Mouse (Mus musculus): ENCODE data around the gene Pigw. TPM values are rescaled to one million over a fixed set of nuclear protein-coding genes. Genes with fewer than 3 reads are reported as not detected.

Pigw gene
- total and polyA plus RNA-seq, 2 experiments from 2014 or later, result 2.3 to 3.3 TPM

GRCm38 (mm10) chr11:84827492-84827891 is 52.6 kb downstream of the Pigw start:
- TF ChIP-seq CTCF (IDR thresholded peaks at IDR 0.05; ENCODE audit: low read depth), result no peak
- no peak overlapping the region for H3K4me2 ChIP-seq (ENCODE audit: low read depth)
- no peak for ATAC-seq

More at GRCm38 (mm10) chr11:84827492-84827891, 52.6 kb downstream of the Pigw start:
- DNase-seq, result no peak
- Histone ChIP-seq H3K9me3 (ENCODE audit: low read length) (no peaks in the 10 kb centered on the region), H3K9ac (no peak overlapping the region), H3K4me1 (ENCODE audit: insufficient read depth) (no peaks in the 10 kb centered on the region; the same call in none of the 2 replicates), H3K4me3 (ENCODE audit: low read depth, low read length) (no peak overlapping the region), H3K27ac (ENCODE audit: low read depth, low read length) (no peak overlapping the region), H3K27me3 (ENCODE audit: insufficient read depth, low read length) (no peaks in the 10 kb centered on the region), H3K36me3 (ENCODE audit: insufficient read depth) (peaks cover 11% of the 10 kb centered on the region)

Small RNA genes within 50 kb of the gene (microRNA-seq; reads per million reads assigned to microRNA genes)
- 0 reads per million in 2 experiments for gene Gm23564

Other genes with a start within 250 kb of the Pigw start
- gene Mrm1, start 60.8 kb downstream of the Pigw start, total RNA-seq (2014; rRNA removed), result 14.6 and 18.2 TPM in 2 replicates
- gene Mrm1, start 60.8 kb downstream of the Pigw start, polyA plus RNA-seq (2015; fragmentation: Nextera tagmentation; extraction: Ambion mirVana), result 12.1 and 12.8 TPM in 2 replicates
- gene Dhrs11, start 51.3 kb downstream of the Pigw start, total RNA-seq (2014; rRNA removed), result 4.8 and 8.3 TPM in 2 replicates
- 7.8 TPM in 2 replicates for gene Dhrs11, start 51.3 kb downstream of the Pigw start, polyA plus RNA-seq (2015; fragmentation: Nextera tagmentation; extraction: Ambion mirVana)
- gene Ggnbp2, start 9.5 kb downstream of the Pigw start, total RNA-seq (2014; rRNA removed), result 58.4 and 70.8 TPM in 2 replicates
- 47.6 and 68.2 TPM in 2 replicates for gene Ggnbp2, start 9.5 kb downstream of the Pigw start, polyA plus RNA-seq (2015; fragmentation: Nextera tagmentation; extraction: Ambion mirVana)
- gene Myo19, start 137 bp downstream of the Pigw start, total RNA-seq (2014; rRNA removed), result 7.5 TPM in 2 replicates
- gene Myo19, start 137 bp downstream of the Pigw start, polyA plus RNA-seq (2015; fragmentation: Nextera tagmentation; extraction: Ambion mirVana), result 3.0 and 3.6 TPM in 2 replicates
- 40.0 and 50.7 TPM in 2 replicates for gene Znhit3, start 36.1 kb upstream of the Pigw start, total RNA-seq (2014; rRNA removed)
- 83.9 and 96.1 TPM in 2 replicates for gene Znhit3, start 36.1 kb upstream of the Pigw start, polyA plus RNA-seq (2015; fragmentation: Nextera tagmentation; extraction: Ambion mirVana)
- 1.2 and 4.2 TPM in 2 replicates for gene Car4, start 77.5 kb upstream of the Pigw start, total RNA-seq (2014; rRNA removed)
- 10.6 and 12.8 TPM in 2 replicates for gene Car4, start 77.5 kb upstream of the Pigw start, polyA plus RNA-seq (2015; fragmentation: Nextera tagmentation; extraction: Ambion mirVana)

Data from forebrain, postnatal 0 days (tissue).